Mouse (Mus musculus): ENCODE measurements around the gene Gm45808. TPM values are rescaled to one million over a fixed set of nuclear protein-coding genes. Genes with fewer than 3 reads are reported as not detected.

The Gm45808 gene
- total RNA-seq (2023), result 1 to 10 TPM; 1.3 to 1.7 TPM

GRCm38 (mm10) chr7:45486761-45487415, at the start of gene Gm45808:
Gene Gm45808 (minus strand): TSS chr7:45486811.

GRCm38 (mm10) chr7:45525809-45526473, 39.3 kb upstream of the Gm45808 start, which contains the start of the genes Ppp1r15a and Plekha4:
Gene Ppp1r15a (minus strand): TSS chr7:45526268.
Gene Plekha4 (plus strand): TSS chr7:45526330.

GRCm38 (mm10) chr7:45509912-45510787, 23.5 kb upstream of the Gm45808 start, which contains the start of gene Nucb1:
Gene Nucb1 (minus strand): TSS chr7:45510406.

GRCm38 (mm10) chr7:45488293-45489204, 1.9 kb upstream of the Gm45808 start, which contains the start of gene Dhdh:
Gene Dhdh (minus strand): TSS chr7:45488805.

GRCm38 (mm10) chr7:45481374-45481927, 5.2 kb downstream of the Gm45808 start, which contains the start of gene Tulp2:
Gene Tulp2 (plus strand): TSS chr7:45481877.

GRCm38 (mm10) chr7:45466283-45467089, 20.1 kb downstream of the Gm45808 start, which contains the start of gene Bax:
Gene Bax (minus strand): TSS chr7:45466898.

GRCm38 (mm10) chr7:45459564-45460140, 27.0 kb downstream of the Gm45808 start, which contains the start of gene Ftl1:
Gene Ftl1 (minus strand): TSS chr7:45459884.

GRCm38 (mm10) chr7:45437521-45438276, 48.9 kb downstream of the Gm45808 start, which contains the start of gene Ruvbl2:
Gene Ruvbl2 (minus strand): TSS chr7:45438096.

GRCm38 (mm10) chr7:45434203-45435015, 52.2 kb downstream of the Gm45808 start, which contains the start of gene Gys1:
Gene Gys1 (plus strand): TSS chr7:45434844.

GRCm38 (mm10) chr7:45420615-45420919, 66.0 kb downstream of the Gm45808 start, which contains the start of gene Lhb:
Gene Lhb (plus strand): TSS chr7:45420820.

Other genes starting within 250 kb of the Gm45808 start
- 100 to 1,000 TPM; 153 to 162 TPM for gene Cd37, start 247.7 kb downstream of the Gm45808 start, total RNA-seq (2023)
- gene Slc6a16, start 245.7 kb downstream of the Gm45808 start, total RNA-seq (2023), result not detected
- gene Slc6a21, start 209.3 kb downstream of the Gm45808 start, total RNA-seq (2023), result under 1 TPM in 1 of 2 experiments, not detected in 1; 0.27 TPM
- gene Trpm4, start 153.0 kb downstream of the Gm45808 start, total RNA-seq (2023), result 10 to 100 TPM; 13.8 to 14.3 TPM
- not detected for gene Hrc, start 151.5 kb downstream of the Gm45808 start, total RNA-seq (2023)
- gene Ppfia3, start 119.8 kb downstream of the Gm45808 start, total RNA-seq (2023), result under 1 TPM; 0.18 to 0.67 TPM
- gene Lin7b, start 116.2 kb downstream of the Gm45808 start, total RNA-seq (2023), result not detected
- 100 to 1,000 TPM; 372 to 402 TPM for gene Snrnp70, start 91.1 kb downstream of the Gm45808 start, total RNA-seq (2023)
- gene Kcna7, start 81.2 kb downstream of the Gm45808 start, total RNA-seq (2023), result not detected
- gene Ntf5, start 73.1 kb downstream of the Gm45808 start, total RNA-seq (2023), result not detected
- not detected for gene Lhb, start 66.0 kb downstream of the Gm45808 start, total RNA-seq (2023)
- gene Gys1, start 52.0 kb downstream of the Gm45808 start, total RNA-seq (2023), result 10 to 100 TPM in 1 of 2 experiments, 1 to 10 TPM in 1; 7.7 to 10.9 TPM
- 10 to 100 TPM; 27.3 to 29.0 TPM for gene Ruvbl2, start 48.7 kb downstream of the Gm45808 start, total RNA-seq (2023)
- 1,000 to 10,000 TPM; 2,883 to 3,990 TPM for gene Ftl1, start 26.9 kb downstream of the Gm45808 start, total RNA-seq (2023)
- gene Bax, start 19.9 kb downstream of the Gm45808 start, total RNA-seq (2023), result 100 to 1,000 TPM; 111 to 121 TPM
- gene Tulp2, start 4.9 kb downstream of the Gm45808 start, total RNA-seq (2023), result not detected
- gene Dhdh, start 2.0 kb upstream of the Gm45808 start, total RNA-seq (2023), result 10 to 100 TPM; 10.4 to 11.5 TPM
- 100 to 1,000 TPM; 153 to 162 TPM for gene Nucb1, start 23.6 kb upstream of the Gm45808 start, total RNA-seq (2023)
- gene Ppp1r15a, start 39.5 kb upstream of the Gm45808 start, total RNA-seq (2023), result 100 to 1,000 TPM; 820 to 877 TPM
- under 1 TPM; 0.71 to 0.79 TPM for gene Plekha4, start 39.5 kb upstream of the Gm45808 start, total RNA-seq (2023)
- under 1 TPM in 1 of 2 experiments, not detected in 1; 0.39 TPM for gene Hsd17b14, start 68.1 kb upstream of the Gm45808 start, total RNA-seq (2023)
- 10 to 100 TPM; 64.9 to 67.0 TPM for gene Bcat2, start 83.3 kb upstream of the Gm45808 start, total RNA-seq (2023)
- gene Fgf21, start 128.7 kb upstream of the Gm45808 start, total RNA-seq (2023), result not detected
- not detected for gene Fut1, start 130.5 kb upstream of the Gm45808 start, total RNA-seq (2023)
- gene Izumo1, start 135.0 kb upstream of the Gm45808 start, total RNA-seq (2023), result under 1 TPM in 1 of 2 experiments, not detected in 1; 0.36 TPM
- gene Rasip1, start 140.7 kb upstream of the Gm45808 start, total RNA-seq (2023), result under 1 TPM; 0.45 to 0.49 TPM
- not detected for gene Mamstr, start 153.2 kb upstream of the Gm45808 start, total RNA-seq (2023)
- gene Fut2, start 179.6 kb upstream of the Gm45808 start, total RNA-seq (2023), result not detected
- gene Ntn5, start 197.2 kb upstream of the Gm45808 start, total RNA-seq (2023), result not detected
- gene Sec1, start 207.6 kb upstream of the Gm45808 start, total RNA-seq (2023), result not detected
- not detected for gene Car11, start 213.0 kb upstream of the Gm45808 start, total RNA-seq (2023)
- 10 to 100 TPM in 1 of 2 experiments, 1 to 10 TPM in 1; 8.5 to 11.4 TPM for gene Dbp, start 218.3 kb upstream of the Gm45808 start, total RNA-seq (2023)
- gene Rpl18, start 228.6 kb upstream of the Gm45808 start, total RNA-seq (2023), result 1,000 to 10,000 TPM; 1,433 to 1,476 TPM
- gene Sphk2, start 231.2 kb upstream of the Gm45808 start, total RNA-seq (2023), result 10 to 100 TPM; 48.8 to 50.4 TPM
- under 1 TPM; 0.58 to 0.67 TPM for gene Fam83e, start 234.4 kb upstream of the Gm45808 start, total RNA-seq (2023)
- not detected for gene Spaca4, start 239.0 kb upstream of the Gm45808 start, total RNA-seq (2023)

Data from monocyte, adult 59 days (primary cell).